Mouse (Mus musculus): ENCODE measurements around the gene Slc8a3.

DNA sequence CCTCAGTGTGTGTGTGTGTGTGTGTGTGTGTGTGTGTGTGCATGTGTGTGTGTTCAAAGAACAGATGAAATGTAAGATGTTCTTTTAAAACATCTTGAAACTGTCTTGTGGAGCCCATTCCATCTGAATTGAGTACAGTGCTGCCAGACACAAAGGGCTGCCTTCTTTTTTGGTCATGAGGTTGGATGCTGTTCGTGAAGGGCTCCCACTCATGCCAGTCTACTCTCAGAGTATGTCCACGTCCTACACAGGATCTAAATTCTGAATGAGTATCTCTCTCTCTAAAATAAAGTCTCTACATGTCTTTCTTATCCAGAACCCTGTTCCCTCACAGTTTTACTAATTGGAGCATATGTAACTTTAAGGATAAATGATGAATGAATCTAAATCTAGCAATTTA is 124.4 kb downstream of the Slc8a3 start:
- TF ChIP-seq GATA1 (IDR thresholded peaks at IDR 0.05; ENCODE audit: low read length) (no peak), TAL1 (IDR thresholded peaks at IDR 0.05; ENCODE audit: low read length) (no peak)
